Mouse (Mus musculus): ENCODE data around the gene Cd3d.
"Not testable (repeated sequence)": the region's sequence is repeated elsewhere in the genome, so short reads cannot be mapped to it uniquely, and the experiment has no call there.

Cd3d gene

DNA sequence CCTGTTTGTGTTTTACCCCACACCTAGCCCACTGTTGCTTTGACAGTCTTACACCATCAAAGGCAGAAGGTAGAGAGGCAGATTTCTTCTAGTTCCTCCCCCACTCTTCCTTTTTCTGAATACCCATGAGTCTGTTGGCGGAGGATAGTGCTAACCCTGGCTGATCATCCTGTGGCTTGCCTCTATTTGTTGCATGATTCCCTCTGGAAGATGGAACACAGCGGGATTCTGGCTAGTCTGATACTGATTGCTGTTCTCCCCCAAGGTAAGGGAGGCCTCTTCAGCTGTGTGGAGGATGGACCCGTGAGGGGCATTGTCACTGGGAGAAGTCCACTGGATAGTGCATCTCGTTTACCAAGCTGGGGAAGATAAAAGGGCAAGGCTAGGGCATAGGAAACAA lies at the start of gene Cd3d:
Cd3d (plus strand) TSS at position 111 of the 400 bp plus-strand sequence.
- DNase-seq (ENCODE audit: low read depth, low spot score) = no peak

DNA sequence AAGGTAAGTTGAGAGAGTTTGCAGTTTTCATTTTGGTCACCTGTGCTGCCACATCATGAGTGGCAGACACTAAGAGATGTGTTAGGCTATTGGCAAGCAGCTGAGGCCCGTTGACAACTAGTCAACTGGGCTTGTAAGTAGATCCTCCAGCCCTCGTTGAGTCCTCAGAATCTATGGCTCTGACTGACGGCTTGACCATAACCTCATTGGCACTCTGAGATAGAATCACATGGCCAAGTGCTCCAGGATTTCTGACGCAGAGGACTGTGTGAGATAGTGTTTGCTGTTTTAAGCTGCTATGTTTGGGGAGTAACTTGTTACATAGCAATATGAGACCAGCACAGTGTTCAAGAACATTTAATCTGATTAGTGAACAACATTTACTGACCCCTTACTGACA lies 39.8 kb upstream of the Cd3d start:
- no peak for DNase-seq (ENCODE audit: low read depth, low spot score)

DNA sequence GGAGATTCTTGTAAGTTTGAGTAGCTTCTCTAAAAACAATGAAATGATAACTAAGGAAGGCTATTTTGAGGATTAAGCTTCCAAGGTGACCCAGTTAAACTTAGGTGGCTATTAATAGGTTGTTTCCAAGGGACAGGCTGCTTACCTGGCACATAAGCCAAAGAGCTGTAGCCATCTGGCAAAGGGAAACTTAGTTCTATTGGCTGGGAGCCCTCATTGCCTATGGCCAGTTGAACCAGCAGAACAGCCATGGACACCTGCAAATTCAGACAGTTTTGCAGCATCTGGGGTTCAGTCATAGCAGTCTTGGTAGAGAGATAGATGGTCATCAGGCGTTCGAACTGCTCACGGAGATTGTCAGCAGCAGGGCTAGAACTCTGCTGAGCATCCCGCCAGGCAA lies 39.2 kb upstream of the Cd3d start:
- no peak for DNase-seq (ENCODE audit: low read depth, low spot score)

DNA sequence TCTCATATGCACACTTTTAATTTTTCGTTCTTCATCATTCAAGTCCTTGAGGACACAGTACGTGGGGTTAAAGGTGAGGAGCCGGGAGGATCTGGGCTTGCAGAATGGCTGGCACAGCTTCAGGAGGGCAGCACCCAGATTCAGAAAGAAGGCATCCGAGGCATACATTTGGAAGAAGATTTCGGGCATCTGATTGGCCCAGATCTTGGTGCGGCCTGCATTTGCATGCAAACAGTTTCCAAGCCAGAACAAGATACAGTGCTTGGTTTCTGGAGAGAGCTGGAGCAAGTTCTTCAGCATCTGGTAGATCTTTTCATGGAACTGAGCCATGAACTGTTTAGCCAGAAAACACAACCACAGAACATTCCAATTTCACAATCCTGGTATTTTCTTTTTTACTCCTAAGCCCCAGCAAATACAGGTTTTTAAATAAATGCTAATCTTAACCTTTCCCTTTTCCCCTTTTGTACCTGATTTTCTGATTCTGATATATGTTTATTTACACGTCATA lies 35.3 kb upstream of the Cd3d start:
- no peak for DNase-seq (ENCODE audit: low read depth, low spot score)

DNA sequence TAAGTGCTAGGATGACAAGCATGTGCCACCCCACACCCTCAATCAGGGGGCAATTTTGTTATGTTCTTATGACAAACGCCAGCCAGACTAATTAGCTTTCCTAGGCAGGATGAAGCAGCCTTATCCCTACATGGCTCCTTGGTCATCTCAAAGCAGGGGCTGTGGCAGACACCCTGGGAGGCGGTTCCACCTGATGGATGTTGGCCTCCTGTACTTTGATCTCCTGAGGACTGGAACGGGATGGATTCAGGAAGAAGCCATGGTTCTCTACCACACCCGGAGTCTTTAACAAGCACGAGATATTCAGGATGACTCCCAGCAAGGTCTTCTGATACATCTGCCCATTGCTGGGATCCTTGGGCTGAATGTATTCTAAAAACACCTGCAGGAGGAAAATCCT lies 33.8 kb upstream of the Cd3d start:
- DNase-seq (ENCODE audit: low read depth, low spot score) = no peak

DNA sequence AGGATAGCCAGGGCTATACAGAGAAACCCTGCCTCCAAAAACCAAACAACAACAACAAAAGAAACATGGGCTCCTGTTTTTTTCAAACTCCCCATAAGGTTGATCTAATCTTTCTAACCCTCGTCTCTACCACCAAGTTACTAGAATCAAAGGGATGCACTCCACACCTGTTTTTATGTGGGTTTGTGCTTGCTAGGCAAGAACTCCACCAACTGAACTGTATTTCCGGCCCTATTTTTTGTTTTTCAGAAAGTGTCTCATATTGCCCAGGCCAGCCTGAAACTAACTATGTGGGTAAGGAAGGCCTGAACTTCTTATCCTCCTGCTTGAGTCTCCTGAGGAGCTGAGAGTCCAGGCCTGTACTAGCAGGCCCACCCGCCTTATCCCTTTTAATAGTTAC lies 27.2 kb upstream of the Cd3d start:
- no peak for DNase-seq (ENCODE audit: low read depth, low spot score)

DNA sequence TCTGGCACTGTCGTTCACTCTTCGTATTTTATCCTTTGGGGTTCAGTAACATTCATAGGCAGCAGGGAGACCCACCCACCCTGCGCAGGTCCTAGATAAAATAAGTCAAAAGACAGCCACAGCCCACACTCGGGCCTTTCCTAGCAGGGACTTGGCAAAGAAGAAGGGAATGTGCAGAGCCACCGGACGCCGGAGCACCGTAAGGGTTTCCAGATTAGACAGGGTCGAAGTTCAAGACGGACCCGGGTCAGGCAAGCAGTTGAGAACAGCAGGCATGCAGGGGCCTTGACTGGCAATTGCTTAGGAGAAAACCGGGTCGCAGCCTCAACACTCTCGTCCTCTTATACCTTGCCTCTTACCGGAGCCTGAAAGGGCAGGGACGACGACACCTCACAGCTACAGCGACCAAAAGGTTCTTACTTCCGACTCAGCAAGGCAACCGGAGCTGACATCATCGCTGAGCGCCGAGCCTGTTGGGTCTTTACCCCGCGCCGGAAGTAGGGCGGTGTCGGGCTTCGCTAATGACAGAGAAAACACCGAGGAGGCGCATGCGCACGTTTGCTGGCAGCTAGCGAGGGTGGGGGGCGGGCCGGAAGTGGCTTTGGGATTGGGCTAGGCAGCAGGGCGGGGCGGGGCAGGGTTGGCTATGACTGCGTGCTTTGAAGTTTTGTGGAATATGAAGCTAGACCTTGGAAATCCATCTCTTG lies 16.3 kb upstream of the Cd3d start, which contains the start of gene Ube4a:
Ube4a (minus strand) TSS at position 475 of the 707 bp plus-strand sequence.
- peak; percentile 100 for DNase-seq (ENCODE audit: low read depth, low spot score)

DNA sequence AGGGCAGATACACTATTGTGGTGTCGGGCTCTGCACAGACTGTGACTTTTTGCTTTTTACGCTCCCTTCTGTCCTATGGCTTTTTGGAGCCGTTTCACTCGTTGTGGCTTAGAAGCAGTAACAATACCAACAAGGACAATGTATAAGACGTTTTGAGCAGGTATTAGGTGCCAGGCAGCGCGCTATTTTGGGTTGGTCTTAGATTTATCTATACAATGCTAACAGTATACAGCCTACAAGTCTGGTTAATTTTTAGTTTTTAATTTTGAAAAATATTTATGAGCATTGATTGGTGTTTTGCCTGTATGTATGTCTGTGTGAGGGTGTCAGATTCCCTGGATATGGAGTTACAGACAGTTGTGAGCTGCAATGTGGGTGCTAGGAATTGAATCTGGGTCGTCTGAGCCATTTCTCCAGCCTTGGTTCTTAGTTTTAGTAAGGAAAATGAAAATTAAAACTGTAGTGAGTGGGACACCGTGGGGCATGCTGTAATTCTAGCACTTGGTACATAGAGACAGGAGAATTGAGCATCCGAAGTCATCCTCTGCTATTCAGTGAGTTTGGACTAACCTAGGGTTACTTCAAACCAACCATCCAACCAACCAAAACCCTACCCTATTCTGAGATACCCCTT lies 15.6 kb upstream of the Cd3d start:
- no peak for DNase-seq (ENCODE audit: low read depth, low spot score)

DNA sequence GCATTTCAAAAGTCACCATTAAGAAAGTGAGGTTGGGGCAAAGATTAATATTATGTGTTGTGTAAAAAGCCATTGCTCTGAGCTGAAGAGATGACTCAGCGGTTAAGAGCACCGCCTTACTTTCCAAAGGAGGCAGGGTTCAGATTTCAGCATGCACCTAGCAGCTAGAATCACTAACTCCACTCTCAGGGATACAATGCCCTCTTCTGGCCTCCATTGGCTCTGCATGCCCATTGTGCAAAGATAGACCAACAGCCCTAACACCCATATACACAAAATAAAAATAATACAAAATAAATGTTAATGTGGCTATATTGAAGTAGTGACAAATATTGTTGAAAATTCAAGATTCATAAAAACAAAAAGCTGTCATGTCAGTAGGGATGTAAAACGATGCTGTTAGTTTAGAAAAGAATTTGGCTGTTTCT lies 14.8 kb upstream of the Cd3d start:
- peak; percentile 91 for DNase-seq (ENCODE audit: low read depth, low spot score)

DNA sequence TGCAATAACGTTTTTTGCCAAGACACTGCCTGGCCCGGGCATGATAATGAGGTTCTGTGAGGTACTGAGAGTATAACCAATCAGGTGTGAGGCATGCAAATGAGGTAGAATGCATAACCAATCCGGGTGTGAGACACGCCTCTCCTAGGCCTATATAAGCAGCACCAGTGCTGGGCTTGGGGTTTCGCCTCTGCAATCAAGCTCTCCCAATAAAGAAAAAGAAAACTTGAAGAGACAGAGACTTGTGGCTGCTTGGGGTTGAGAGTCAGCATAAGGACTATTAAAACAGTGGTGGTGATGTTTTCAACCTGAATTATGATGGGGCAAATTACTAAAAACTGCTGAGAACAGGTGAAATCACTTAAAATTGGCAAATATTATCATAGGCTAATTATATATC lies 13.8 kb upstream of the Cd3d start:
- DNase-seq (ENCODE audit: low read depth, low spot score) = not testable (repeated sequence)

DNA sequence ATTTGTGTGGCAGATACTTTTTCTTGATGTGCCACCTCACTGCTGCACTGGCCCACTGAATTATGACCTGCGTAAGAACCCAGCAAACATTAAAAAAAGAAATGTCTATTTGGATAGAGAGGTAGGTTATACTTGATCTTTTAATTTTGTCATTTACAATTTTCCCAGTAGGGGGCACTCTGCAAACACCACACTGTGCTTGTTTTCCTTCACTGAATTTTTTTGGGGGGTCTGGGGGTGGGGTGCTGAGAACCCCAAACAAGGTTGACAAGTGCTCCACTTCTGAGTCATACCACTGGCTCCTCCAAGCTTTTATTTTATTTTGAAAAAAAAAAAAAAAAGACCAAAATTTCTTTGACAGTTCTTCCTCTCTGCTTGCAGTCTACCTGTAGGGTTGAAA lies 12.1 kb upstream of the Cd3d start:
- DNase-seq (ENCODE audit: low read depth, low spot score) = no peak

DNA sequence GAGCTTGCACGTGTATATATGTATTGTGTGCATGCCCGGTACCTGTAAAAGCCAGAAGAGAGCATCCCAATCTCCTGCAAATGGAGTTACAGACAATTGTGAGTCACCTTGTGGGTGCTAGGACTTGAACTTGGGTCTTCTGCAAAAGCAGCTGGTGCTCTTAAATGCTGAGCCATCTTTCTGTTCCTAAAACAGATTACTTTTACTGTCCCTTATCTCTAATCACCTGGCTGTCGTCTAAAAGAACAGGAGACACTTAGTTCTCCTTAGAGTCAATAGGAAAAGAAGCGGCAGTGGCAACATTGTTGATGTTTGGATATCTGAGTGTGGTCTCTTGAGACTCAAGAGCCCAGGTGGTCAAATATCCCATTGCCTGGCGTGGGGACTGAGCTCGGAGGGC lies 3.8 kb upstream of the Cd3d start:
- DNase-seq (ENCODE audit: low read depth, low spot score) = no peak

DNA sequence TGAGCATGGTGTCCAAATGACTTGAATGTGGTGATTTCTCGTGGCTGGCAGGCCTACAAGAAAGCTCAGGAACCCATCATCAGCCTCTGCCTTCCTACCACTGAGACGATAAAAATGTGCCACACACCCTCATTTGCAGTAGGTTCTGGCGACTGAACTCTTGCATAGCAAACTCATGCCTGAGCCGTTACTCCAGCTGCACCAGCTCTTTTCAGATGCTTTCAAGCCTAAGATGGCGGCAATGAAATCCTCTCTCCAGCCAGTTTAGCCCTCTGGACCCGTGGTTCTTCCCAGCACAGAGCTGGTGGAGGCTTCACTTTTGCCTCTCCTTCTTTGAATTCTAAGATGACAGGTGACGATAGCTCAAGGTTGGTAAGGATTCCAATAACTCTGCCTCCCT lies 1.8 kb upstream of the Cd3d start:
- no peak for DNase-seq (ENCODE audit: low read depth, low spot score)

DNA sequence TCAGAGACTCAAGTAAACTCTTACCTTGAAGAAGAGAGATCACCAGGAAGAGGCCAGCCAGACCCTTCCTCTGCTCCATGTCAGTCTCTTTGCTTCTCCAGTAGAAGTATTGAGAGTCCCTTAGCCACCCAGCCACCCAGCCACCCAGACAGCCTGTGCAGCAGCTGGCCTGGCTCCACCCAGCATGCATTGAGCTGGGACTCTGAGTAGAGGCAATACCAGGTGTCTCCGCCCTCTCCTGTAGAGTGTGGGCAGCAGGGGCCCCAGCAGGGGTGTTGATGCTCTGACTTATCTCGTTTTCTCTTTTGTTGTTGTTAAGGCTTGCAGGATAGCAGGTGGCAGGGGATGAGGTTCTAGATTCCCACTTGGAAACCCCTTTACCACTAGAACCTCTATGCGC lies 1.3 kb upstream of the Cd3d start, which contains the start of gene Cd3g:
Cd3g (minus strand) TSS at position 190 of the 400 bp plus-strand sequence.
- no peak for DNase-seq (ENCODE audit: low read depth, low spot score)

DNA sequence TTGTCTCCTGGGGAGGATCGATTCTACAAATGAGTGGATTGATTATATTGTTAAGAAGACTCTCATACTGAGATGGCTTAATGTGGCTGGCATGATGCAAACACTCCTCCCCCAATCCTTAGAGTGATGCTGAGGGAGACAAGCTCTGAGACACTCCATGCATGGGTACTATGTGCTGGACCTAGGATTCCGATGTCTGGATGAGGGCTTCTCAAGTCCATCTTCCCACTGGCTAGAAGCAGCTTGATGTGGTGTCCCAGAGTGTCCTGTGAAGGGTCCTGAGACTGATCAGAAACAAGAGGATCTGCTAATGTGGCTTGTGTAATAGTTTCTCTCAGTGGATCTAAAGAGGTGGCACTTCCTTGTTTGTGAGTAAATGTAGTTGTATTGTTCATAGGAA lies 482 bp upstream of the Cd3d start:
- DNase-seq (ENCODE audit: low read depth, low spot score) = no peak

DNA sequence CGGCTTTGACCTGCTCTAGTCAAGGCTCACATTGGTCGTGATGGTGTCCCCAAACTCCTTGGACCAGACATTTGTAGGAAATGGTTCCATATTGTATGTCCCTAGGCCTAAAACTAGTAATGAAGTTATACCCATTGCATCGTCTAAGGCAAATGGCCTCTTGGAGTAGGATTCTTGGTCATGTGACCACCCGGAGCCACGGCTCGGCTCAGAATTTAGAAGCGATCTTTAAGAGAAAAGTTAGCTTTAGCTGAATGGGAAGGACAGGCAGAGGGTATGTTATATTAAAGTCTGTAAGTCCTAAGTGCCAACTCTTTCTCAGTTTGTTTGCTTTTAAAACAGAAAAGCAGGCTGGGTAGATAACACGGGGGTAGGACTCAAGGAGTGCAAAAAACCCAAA lies 495 bp downstream of the Cd3d start:
- DNase-seq (ENCODE audit: low read depth, low spot score) = no peak

DNA sequence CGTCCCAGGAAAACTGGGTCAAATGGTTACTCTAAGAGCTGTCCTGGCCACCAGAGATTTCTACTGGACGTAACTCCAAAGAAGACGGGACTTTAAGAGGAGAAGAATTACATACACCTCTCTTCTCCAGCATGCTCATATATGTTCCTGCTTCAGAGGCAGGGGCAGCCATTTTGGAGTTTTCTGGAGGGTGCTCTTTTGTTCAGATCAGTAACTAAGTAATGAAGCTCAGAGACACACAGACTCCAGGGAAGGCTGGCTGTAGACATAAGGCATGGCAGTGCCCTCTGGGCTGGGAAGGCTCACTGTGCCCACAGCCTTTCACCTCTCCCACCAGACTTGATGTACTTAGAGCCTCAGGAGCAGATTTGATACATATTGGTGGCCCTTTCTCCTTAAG lies 945 bp downstream of the Cd3d start:
- peak; percentile 21 for DNase-seq (ENCODE audit: low read depth, low spot score)

DNA sequence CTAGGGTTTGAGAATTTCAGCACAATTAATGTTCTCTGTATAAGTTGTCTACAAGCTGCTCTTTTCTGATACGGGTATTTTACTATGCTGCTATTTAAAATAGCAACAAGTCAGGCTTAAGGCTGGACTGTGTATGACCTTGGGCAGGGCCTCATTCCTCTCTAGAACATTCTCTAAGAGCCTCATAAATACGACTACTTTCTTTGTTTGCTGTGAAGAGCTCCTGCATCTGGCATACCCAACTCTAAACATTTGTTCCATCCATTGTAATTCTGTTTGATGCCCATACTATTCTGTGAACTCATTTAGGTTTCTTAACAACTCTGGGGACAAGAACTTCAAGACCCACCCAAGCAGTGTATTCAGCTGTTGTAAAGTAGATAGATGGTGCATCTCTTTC lies 1.4 kb downstream of the Cd3d start:
- DNase-seq (ENCODE audit: low read depth, low spot score) = peak; percentile 70

DNA sequence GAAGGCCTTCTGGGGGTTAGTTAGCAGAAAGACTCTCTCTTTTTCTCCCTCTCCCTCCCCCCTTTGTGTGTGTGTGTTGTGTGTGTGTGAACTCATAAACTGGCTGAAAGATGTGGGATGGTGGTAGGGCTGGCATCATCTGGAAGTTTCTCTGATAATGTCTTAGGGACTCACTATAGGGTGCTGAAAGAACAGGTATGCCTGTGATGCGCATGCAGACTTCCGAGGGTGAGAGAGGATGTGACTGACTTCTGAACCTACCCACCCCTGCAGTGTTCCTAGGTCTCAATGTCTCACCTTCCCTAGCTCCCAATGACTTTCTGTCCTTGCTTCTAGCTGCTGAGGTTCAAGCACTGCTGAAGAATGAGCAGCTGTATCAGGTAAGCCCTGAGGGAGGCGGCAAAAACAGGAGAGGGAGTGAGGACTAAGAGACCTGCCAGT lies 4.2 kb downstream of the Cd3d start:
- no peak for DNase-seq (ENCODE audit: low read depth, low spot score)

DNA sequence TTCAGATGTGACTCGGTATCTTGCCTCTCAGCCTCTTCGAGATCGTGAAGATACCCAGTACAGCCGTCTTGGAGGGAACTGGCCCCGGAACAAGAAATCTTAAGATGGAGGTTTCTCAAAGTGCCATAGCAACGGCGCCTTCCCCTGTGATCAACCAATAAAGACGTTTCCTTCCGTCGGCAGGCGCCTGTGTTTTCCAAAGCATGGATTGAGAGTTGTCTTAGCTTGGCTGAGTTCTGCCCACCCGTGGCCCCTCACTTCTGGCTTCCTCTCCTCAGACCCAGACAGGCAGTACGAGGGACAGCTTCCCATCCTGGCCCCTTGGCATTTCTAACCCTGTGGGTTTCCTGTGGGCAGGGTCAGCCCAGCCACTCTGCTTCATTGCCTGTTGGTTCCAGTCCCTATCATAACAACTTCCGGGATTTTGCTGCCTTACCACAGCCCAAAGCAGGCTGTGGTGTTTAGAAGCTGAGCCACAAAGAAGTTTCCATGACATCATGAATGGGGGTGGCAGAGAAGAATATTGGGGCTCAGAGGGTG lies 4.7 kb downstream of the Cd3d start:
- no peak for DNase-seq (ENCODE audit: low read depth, low spot score)

DNA sequence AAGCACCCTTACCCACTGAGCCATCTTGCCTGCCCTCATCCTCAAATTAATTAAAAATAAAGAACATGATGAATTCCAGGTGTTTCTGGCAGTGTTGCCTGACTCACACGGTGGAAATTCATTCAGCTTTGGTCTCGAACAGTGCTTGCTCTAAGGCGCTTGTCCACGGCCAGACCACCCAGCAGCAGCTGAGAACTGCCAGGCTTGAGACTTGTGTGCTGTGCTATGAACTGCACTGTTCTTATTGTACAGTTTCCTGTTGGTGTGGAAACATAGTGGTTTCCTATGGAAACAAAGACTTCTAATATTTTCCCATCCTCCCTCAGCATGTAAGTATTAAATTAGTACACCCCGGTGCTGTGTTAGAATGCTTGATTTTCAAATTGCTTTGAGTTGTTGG lies 5.4 kb downstream of the Cd3d start:
- no peak for DNase-seq (ENCODE audit: low read depth, low spot score)

DNA sequence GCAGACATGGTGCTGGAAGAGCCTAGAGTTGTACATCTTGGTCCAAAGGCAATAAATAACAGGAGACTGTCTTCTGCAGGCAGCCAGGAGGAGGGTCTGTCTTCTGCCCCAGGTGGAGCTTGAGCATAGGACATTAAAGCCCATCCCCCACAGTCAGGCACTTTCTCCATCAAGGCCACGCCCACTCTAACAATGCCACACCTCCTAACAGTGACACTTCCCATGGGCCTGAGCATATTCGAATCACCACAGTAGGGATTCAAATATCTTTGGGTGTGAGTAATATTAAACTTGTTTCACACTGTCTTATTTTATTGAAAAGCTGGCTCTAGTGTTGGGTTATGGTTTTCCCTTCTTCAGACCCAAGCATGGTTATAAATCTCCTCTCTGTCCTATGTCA lies 10.2 kb downstream of the Cd3d start:
- DNase-seq (ENCODE audit: low read depth, low spot score) = peak; percentile 49

DNA sequence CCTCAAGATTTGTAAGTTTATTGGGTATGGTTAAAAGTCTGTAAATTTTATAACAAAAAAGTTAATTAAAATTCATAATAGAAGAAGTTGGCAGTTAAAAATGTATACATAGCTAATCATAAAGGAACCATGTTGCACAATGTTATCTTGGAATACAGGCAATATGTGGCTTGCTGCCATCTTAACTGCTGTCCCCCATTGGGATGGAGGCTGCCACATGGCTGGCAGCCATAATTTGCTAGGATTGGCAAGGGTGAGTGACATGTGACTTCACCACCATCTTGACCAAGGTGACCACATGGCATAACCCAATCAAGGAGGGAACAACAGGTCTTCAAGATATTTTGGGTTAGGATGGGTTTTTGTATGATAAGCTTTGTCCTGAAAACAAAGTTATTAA lies 10.7 kb downstream of the Cd3d start:
- no peak for DNase-seq (ENCODE audit: low read depth, low spot score)

Data from ZHBTc4 (cell line).